Mouse (Mus musculus): ENCODE measurements around the gene Plekha6.

DNA sequence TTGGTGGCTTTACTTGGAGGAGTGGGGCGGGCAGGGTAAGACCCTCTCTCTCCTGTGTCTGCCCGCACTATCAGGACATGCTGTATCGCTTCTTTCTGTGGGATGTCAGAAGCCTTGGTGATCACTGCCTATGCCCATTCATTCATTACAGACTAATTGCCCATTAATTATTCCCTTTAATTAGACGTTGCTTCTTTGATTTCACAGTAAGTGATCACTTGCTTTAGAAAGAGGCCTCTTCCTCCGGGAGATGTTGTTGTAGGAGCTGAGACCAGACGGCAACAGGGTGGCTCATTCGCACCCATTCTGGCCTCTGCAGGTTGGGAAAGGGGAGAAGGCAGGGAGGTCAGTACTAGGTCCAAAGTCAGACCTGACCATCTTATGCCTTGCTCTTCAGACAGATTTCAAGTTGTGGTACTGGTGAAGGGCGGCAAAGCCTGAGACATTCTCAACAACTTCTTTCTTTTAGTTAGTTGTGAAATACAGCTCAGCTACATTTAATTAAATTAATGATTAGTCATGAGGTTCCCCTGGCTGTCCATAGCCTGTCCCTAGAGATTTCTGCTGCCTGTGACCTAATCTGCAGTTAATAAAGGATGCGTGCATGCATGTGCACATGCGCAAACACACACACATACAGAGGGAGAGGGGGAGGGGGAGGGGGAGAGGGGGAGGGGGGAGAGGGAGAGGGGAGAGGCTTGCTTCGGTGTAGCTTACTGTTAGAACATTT is 44.2 kb downstream of the Plekha6 start:
- no peak for TF ChIP-seq CTCF (IDR thresholded peaks at IDR 0.05; ENCODE audit: low read depth)
- no peak for TF ChIP-seq EP300 (IDR thresholded peaks at IDR 0.05; ENCODE audit: low read depth)
